Mouse (Mus musculus) urinary bladder, postnatal 10 days (tissue): ENCODE data around the gene Ric1.
"Not testable (repeated sequence)": the region's sequence is repeated elsewhere in the genome, so short reads cannot be mapped to it uniquely, and the experiment has no call there.

Experiments
- DNase-seq: peaks from one replicate; pipeline ENCODE4 v3.0.0; 2022; ENCODE audit warnings: low spot score

Ric1 gene

GRCm38 (mm10) chr19:29497874-29498273 is 24.2 kb upstream of the Ric1 start:
- no peak for DNase-seq

DNA sequence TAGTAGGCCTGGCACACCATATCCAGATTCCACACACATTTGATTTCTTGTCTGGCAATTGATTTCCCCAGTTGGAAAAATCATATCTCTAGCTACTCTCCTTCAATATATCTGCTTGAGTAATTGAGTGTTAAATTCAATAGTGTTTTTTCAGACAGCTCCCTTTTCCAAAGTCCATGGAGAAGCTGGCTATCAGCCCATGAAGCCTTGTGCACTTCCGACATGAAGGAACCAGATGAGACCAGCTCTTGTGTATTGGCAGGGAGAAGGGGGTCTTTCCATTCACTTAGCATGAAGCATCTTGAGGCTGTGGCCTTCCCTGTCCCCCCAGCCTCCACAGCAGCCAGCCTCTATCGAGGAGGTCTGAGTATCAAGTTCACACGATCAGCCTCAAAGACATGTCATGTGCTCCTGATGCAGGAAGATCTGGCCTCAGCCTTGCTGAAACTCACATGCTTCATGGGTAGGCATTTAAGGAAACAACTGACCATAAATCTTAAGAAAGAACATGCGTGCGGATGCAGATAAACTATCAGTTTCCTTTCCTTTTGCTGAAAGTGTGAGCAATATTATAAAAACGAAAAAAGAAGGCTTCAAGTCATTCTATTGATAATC is 23.1 kb upstream of the Ric1 start:
- DNase-seq, result no peak

GRCm38 (mm10) chr19:29500333-29500732 is 21.7 kb upstream of the Ric1 start:
- DNase-seq, result no peak

GRCm38 (mm10) chr19:29501106-29501505 is 21.0 kb upstream of the Ric1 start:
- DNase-seq, result no peak

DNA sequence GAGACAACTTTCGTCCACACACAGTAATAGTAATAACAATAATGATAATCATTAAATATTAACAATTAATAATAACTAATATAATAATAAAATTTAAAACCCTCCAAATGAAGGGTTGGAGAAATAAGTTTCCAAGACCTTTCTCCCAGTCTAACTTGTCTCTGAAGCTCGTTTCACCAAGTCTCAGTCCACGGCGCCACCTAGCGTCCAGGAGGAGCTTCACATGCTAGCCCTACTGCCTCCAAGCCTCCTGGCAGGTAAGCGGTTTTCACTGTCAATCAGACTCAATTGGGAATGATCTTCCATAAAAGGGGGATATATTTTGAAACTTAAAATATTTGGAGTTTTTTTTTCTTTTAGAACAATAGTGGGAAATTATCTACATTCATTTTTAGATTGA is 20.6 kb upstream of the Ric1 start:
- peak; percentile 48 for DNase-seq

- DNase-seq, result no peak
These were observed 18.0 kb upstream of the Ric1 start for GRCm38 (mm10) chr19:29504131-29504530.

DNA sequence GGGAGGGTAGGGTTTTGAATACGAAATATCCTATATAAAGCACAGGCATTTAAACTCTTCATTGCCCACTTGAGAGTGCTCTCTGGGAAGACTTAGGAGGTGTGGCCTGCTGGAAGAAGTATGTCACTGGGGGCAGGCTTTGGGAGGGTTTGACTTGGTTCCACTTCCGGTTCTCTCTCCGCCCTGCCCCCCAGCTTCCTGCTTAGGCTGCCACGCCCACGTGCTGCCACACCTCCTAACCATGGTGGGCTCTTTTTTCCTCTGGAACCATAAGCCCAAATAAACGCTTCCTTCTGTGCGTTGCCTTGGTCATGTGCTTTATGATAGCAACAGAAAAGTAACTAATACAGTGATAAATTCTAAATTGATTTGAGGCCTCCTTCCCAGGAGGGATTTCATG is 16.5 kb upstream of the Ric1 start:
- DNase-seq, result no peak

DNA sequence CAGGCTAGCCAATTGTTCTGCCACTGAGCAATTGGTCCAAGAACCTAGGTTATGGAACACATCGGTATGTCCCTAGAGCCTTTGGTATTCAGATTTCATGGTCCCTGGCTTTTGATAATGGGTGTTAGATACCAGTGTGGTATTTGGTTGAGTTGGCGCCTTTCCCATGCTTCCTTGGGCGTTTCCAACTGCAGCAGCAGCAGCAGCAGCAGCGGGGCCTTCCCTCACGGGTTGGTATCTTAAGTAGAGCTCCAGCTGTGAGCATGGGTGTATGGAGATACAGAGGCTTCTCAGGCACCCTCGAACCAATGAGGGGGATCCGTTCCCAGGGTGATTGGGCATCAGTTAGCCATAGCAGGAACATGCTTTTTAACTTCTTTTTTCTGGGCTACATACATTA is 13.9 kb upstream of the Ric1 start:
- no peak for DNase-seq

GRCm38 (mm10) chr19:29509857-29510256 is 12.2 kb upstream of the Ric1 start:
- DNase-seq, result no peak

DNA sequence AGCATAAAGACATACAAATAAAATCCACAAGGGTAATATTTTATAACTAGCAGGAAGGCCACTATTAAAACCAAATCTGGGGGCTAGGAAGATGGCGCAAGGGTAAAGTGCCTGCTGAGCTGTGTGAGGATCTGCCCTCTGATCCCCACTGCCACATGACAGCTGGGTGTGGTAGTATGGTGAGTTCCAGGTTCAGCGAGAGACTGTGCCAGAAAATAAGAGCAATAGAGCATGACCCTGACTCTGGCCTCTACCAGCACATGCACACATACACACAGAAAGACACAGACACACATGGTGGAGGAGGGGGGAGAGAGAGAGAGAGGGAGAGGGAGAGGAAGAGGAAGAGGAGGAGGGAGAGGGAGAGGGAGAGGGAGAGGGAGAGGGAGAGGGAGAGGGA is 10.3 kb upstream of the Ric1 start:
- DNase-seq, result no peak

- DNase-seq, result no peak
These were observed 8.8 kb upstream of the Ric1 start for GRCm38 (mm10) chr19:29513111-29513766.

DNA sequence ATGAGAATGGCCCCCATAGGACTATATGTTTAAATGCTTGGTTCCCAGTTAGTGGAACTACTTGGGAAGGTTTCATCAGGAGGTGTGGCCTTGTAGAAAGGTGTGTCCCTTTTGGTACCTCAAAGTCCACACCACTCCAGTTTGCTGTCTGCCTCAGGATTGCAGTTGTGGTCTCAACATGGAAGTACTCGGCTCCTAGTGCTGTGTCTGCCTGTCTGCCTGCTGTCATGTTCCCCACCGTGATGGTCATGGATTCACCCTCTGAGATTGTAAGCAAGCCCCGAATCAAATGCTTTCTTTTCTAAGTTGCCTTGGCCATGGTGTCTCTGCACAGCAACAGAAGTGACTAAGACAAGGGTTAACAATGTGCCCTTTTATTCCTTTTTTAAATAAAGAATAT is 8.0 kb upstream of the Ric1 start:
- no peak for DNase-seq

DNA sequence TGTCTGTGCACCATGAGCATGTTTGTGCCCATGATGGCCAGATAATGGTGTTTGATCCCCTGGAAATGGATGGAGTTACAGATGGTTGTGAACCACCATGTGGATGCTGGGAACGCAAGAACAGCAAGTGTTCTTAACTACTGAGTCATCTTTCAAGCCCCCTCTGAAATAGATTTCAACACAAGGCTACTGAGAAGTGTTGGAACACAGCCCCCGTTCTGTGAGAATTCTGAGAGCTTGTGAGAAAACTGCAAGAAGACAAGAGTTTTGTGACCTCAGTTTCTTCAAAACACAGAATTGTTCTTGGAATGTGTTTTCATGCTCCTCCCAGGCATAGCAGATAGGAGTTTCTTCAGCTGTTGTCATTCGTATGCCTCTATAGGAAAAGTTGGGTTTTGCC is 6.7 kb upstream of the Ric1 start:
- DNase-seq, result no peak

GRCm38 (mm10) chr19:29515991-29516390 is 6.1 kb upstream of the Ric1 start:
- no peak for DNase-seq

GRCm38 (mm10) chr19:29518409-29518808 is 3.7 kb upstream of the Ric1 start:
- DNase-seq, result no peak

GRCm38 (mm10) chr19:29518922-29519321 is 3.2 kb upstream of the Ric1 start:
- no peak for DNase-seq

GRCm38 (mm10) chr19:29520996-29521560 is 1.0 kb upstream of the Ric1 start:
- DNase-seq, result no peak

GRCm38 (mm10) chr19:29522445-29523229 is 555 bp downstream of the Ric1 start:
- no peak for DNase-seq

DNA sequence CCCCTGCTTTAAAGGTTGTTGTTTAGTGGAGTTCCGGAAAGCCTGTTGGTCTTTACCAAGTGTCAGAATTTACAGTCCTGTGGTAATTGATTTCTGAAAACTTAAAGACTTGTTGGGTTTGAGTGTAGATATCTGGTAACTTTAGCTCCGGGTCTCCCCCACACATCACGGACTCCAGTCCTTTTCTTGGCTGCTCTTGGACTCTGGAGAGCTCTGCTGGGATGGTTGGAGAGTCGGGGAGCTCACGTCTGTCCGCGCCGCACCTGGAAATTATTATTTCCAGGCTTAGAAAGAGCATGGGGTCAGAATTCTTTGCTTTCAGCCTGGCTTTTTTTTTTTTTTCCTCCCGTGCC is 1.1 kb downstream of the Ric1 start:
- no peak for DNase-seq

- DNase-seq, result no peak
These were observed 1.6 kb downstream of the Ric1 start for GRCm38 (mm10) chr19:29523701-29524100.

GRCm38 (mm10) chr19:29524614-29525013 is 2.5 kb downstream of the Ric1 start:
- no peak for DNase-seq

- not testable (repeated sequence) for DNase-seq
These were observed 3.5 kb downstream of the Ric1 start for GRCm38 (mm10) chr19:29525588-29525987.

DNA sequence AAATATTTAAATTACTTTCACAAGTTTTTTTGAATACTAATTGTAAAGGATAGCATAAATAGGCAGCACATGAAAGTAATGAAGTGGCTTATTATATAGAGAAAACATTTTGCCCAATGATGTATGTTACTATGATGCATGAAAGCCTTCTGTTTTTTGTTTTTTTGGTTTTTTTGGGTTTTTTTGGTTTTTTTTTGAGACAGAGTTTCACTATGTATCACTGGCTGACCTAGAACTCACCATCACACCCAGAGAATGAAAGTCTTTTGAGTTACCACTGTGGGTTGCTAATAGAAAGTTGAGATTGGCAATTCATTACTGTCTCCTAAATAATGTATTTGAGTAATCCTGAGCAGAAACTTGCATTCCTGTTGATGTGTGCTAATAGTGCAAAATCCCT is 4.8 kb downstream of the Ric1 start:
- DNase-seq, result no peak
